Mouse (Mus musculus) lung, adult 2 months (tissue): Measurements from ENCODE around the gene Ppm1n. TPM values are rescaled to one million over a fixed set of nuclear protein-coding genes. Genes with fewer than 3 reads are reported as not detected.

Source experiments
- DNase-seq: peaks from one replicate; pipeline ENCODE4 v3.0.0; 2022
- H3K4me1 ChIP-seq: fragments of 200-500 bp; 2 replicates; pipeline ENCODE4 v1.6.1; 2011; ENCODE audit warnings: low read length; ENCODE audit not compliant: control insufficient read depth, insufficient read depth
- H3K4me3 ChIP-seq: fragments of 200-500 bp; replicated peaks from 2 replicates; pipeline ENCODE3; 2011; ENCODE audit warnings: low read depth, mild to moderate bottlenecking, control low read depth, low read length; ENCODE audit errors: extremely low read depth
- CTCF ChIP-seq: fragments of 200-500 bp; IDR thresholded peaks from 2 replicates; pipeline ENCODE4 v1.5.1; 2011; ENCODE audit warnings: mild to moderate bottlenecking, low read length, control low read depth; ENCODE audit not compliant: insufficient read depth
- POLR2A ChIP-seq: fragments of 200-500 bp; IDR thresholded peaks from 2 replicates; pipeline ENCODE4 v1.6.1; 2011; ENCODE audit warnings: low read depth, mild to moderate bottlenecking, control low read depth, low read length, borderline replicate concordance; ENCODE audit errors: extremely low read depth
- WGBS: fragments of 180-500 bp; shearing (Covaris S2); methylation state at CpG from one replicate; pipeline ENCODE4 v1.1.7; 2018; 5-methylcytosine and 5-hydroxymethylcytosine counted together
- polyA plus RNA-seq: library from polyadenylated mRNA; depleted of rRNA; stranded (reverse); fragments of >200 nt; gene quantifications from 2 replicates; pipeline ENCODE4 v1.2.3, GENCODE M21; 2012; rRNA removed

Gene Ppm1n
- polyA plus RNA-seq, 1 experiment: 0.36 TPM

- WGBS: 11% methylated on average over 20 of the region's 20 CpGs
- no peak for DNase-seq
- peaks cover 7% of the 10 kb centered on the region; the same call in 1 of the 2 replicates for H3K4me1 ChIP-seq
- H3K4me3 ChIP-seq: peak overlapping the region; percentile 93
- TF ChIP-seq CTCF (no peak), POLR2A (no peak)
These were observed 52.8 kb downstream of the Ppm1n start for GRCm38 (mm10) chr7:19226817-19227797.

Other genes with a start within 250 kb of the Ppm1n start
- not detected in 2 replicates for gene Rsph6a, start 225.4 kb downstream of the Ppm1n start, polyA plus RNA-seq
- 94.6 and 101 TPM in 2 replicates for gene Dmwd, start 203.8 kb downstream of the Ppm1n start, polyA plus RNA-seq
- 209 and 259 TPM in 2 replicates for gene Dmpk, start 196.2 kb downstream of the Ppm1n start, polyA plus RNA-seq
- 39.6 and 47.2 TPM in 2 replicates for gene Six5, start 185.5 kb downstream of the Ppm1n start, polyA plus RNA-seq
- not detected in 2 replicates for gene Gm4969, start 161.7 kb downstream of the Ppm1n start, polyA plus RNA-seq
- 10.7 and 12.3 TPM in 2 replicates for gene Fbxo46, start 160.2 kb downstream of the Ppm1n start, polyA plus RNA-seq
- 11.1 and 14.9 TPM in 2 replicates for gene Qpctl, start 130.8 kb downstream of the Ppm1n start, polyA plus RNA-seq
- 16.2 and 20.1 TPM in 2 replicates for gene Snrpd2, start 130.3 kb downstream of the Ppm1n start, polyA plus RNA-seq
- gene Gipr, start 113.9 kb downstream of the Ppm1n start, polyA plus RNA-seq: 0.19 and 0.24 TPM in 2 replicates
- gene Eml2, start 103.6 kb downstream of the Ppm1n start, polyA plus RNA-seq: 73.7 and 81.5 TPM in 2 replicates
- gene Gpr4, start 67.5 kb downstream of the Ppm1n start, polyA plus RNA-seq: 21.6 and 29.5 TPM in 2 replicates
- 24.6 and 27.6 TPM in 2 replicates for gene Opa3, start 51.7 kb downstream of the Ppm1n start, polyA plus RNA-seq
- 194 TPM in 2 replicates for gene Vasp, start 8.2 kb downstream of the Ppm1n start, polyA plus RNA-seq
- gene Rtn2, start 2.6 kb upstream of the Ppm1n start, polyA plus RNA-seq: 56.3 and 76.2 TPM in 2 replicates
- 4.0 and 4.6 TPM in 2 replicates for gene Fosb, start 30.0 kb upstream of the Ppm1n start, polyA plus RNA-seq
- gene Ercc1, start 64.7 kb upstream of the Ppm1n start, polyA plus RNA-seq: 38.7 and 46.6 TPM in 2 replicates
- 4.6 and 5.2 TPM in 2 replicates for gene Cd3eap, start 79.4 kb upstream of the Ppm1n start, polyA plus RNA-seq
- gene Ppp1r13l, start 79.7 kb upstream of the Ppm1n start, polyA plus RNA-seq: 10.0 and 17.8 TPM in 2 replicates
- gene Ercc2, start 101.9 kb upstream of the Ppm1n start, polyA plus RNA-seq: 43.3 and 44.6 TPM in 2 replicates
- gene Klc3, start 124.0 kb upstream of the Ppm1n start, polyA plus RNA-seq: 14.1 and 18.2 TPM in 2 replicates
- gene Ckm, start 124.7 kb upstream of the Ppm1n start, polyA plus RNA-seq: 88.3 and 1,345 TPM in 2 replicates
- gene Mark4, start 178.8 kb upstream of the Ppm1n start, polyA plus RNA-seq: 29.2 and 34.3 TPM in 2 replicates
- gene Exoc3l2, start 183.3 kb upstream of the Ppm1n start, polyA plus RNA-seq: 2.7 and 3.4 TPM in 2 replicates
- gene Bloc1s3, start 228.3 kb upstream of the Ppm1n start, polyA plus RNA-seq: 12.2 and 12.9 TPM in 2 replicates
- gene Trappc6a, start 228.3 kb upstream of the Ppm1n start, polyA plus RNA-seq: 63.1 and 93.4 TPM in 2 replicates
- gene Nkpd1, start 237.8 kb upstream of the Ppm1n start, polyA plus RNA-seq: 0.62 and 17.3 TPM in 2 replicates